Mouse (Mus musculus): ENCODE data around the gene Ppp1cb.
A peak's percentile ranks its signal among the peaks of the same experiment; 100 is the strongest.
"Not testable (repeated sequence)": the region's sequence is repeated elsewhere in the genome, so short reads cannot be mapped to it uniquely, and the experiment has no call there.

Gene Ppp1cb

DNA sequence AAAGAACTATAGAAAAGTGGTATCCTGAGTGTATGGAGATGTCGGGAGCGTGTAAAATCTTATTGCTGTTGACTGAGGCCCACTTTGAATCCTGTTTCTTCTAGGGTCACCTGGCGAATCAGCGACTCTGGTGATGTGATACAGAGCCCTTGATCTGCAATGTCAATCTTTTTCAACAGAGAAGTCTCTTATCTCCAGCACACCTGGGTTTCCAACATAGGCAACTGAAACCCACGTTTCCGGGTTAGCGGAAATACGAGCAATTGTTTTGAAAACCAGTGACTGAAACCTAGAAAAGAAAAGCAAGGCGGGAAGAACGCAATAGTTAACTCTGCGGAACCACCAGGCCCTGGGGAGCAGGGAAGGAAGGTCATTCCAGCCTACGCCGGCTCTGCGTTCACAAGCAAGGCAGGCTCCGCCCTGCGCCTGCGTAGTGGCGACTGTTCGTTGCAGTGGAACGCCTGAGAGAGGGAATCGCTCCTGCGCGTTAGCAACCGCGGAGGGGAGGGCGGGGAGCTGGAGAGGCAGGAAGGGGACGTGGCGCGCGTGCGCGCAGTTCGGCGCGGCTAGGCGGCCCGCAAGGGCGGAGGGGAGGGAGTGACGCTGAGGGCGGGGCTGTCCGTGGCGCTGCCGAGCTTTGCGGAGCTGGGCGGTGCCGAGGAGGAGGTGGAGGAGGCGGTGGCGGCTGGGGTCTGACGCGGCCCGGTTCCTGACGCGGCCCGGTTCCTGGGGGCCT is at the start of gene Ppp1cb:
TSS of gene Ppp1cb (plus strand) at position 436 of the 736 bp plus-strand sequence.
- DNase-seq (ENCODE audit: extremely low spot score, low spot score): peak; percentile 98

DNA sequence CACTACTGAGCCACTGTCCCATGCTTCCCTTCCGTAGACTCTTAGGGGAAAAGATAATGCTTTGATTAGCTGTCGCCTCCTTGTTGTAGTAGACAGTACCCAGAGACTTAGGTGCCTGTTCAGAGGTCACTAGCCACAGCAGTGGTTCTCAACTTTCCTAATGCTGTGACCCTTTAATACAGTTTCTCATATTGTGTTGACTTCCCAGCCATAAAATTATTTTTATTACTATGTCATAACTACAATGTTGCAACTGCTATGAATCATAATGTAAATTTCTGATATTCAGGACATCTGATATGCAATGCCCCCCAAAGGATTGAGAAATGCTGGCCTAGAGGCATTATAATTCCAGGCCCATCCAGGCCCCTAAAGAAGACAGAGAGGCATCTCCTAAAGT is 48.9 kb upstream of the Ppp1cb start:
- no peak for DNase-seq (ENCODE audit: extremely low spot score, low spot score)

DNA sequence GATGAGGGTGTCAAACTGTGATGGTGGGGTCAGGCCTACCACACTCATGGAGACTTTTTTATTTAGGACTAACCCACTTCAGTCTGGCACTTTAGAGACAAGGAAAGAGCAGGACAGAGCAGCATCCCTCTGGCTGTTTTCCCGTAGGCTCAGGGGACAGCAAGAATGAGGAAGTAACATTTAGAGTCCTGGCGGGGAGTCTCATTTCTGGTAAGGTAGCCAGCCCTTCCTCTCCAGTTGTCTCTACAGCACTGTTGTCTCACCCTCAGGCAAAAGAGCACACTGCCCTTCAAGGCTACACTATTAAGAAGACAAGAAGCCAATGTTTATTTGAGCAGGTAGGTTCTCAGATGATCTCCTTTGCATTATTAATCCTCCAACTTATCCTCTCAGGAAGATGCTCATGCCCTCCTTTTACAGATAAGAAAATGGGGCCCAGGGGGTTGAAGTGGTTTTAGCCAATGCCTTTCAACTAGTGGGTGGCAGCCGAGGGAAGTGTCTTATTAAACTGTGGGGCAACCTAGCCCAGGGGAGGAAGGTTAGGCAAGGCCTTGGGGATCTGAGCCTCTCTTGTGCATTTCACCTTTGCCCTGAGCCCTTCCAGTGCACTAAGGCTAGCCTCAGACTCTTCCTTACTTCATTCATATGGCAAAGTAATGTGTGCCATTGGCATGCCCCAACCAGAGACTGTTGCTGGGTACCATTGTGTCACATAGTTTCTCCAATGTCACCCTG is 47.5 kb upstream of the Ppp1cb start:
- DNase-seq (ENCODE audit: extremely low spot score, low spot score): no peak

DNA sequence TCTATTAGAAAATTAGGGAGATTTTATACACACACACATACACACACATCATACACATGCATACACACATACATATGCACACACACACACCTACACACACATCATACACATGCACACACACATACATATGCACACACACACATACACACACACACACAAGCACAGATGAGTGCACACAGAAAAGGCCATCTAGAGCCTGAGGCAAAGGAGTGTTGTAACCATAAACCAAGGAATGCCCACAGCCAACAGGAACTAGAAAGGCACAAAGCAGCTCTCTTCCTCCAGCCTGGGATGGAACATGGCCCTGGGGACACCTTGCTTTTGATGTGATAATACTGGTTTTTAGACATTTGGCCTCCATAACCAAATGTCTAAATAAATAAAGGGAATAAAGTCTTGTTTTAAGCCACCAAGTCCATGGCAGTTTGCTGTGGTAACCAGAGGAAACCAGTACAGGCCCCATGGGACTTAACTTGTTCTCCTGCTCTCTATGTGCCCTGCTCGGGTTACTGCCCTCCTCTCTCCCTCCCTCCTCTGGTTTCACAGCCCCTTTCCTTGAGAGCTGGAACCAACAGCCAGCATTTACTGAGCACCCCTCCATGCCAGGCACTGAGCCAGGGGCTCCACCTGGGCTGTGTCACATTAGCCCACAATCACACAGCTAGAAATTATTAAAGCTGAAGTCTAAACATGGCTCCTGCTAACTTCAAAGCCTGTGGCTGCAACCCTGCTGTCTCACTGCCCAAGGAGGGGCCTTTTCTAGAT is 46.3 kb upstream of the Ppp1cb start:
- peak; percentile 23 for DNase-seq (ENCODE audit: extremely low spot score, low spot score)

DNA sequence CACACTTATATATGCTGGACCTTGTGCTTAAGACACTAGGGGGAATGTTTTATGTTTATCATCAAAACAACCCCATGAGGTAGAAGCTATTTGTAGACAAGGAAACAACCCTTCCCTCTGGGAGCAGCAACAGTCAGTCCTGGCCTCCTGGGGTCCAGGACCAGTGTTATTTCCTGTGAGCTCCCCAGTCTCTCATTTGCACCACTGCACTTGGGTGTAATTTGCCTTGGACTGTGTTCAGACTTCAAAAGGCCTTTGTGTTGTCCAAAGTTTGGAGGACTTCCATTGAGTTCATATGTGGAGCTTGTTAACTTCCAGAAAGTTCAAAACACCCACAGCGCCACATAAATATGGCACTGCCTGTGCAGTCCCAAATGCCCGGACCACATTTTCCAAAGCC is 45.6 kb upstream of the Ppp1cb start:
- DNase-seq (ENCODE audit: extremely low spot score, low spot score): no peak

DNA sequence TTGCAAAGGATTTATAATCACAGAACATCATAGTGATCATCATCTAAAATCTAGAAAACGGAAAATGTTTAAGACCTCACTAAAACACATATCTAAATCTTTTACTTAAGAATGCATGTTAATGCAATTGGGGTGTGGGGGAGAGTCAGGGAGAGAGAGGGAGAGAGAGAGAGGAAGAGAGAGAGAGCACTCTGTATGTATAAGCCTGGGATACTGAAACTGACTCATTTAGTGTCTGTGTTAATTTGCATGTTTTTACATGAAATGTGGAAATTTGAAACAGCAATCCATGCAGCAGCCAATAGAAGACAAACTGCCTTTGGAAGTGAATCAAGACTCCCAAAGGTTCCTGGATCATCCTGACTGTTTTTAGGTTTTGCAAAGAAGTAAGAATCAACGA is 45.1 kb upstream of the Ppp1cb start:
- DNase-seq (ENCODE audit: extremely low spot score, low spot score): no peak

DNA sequence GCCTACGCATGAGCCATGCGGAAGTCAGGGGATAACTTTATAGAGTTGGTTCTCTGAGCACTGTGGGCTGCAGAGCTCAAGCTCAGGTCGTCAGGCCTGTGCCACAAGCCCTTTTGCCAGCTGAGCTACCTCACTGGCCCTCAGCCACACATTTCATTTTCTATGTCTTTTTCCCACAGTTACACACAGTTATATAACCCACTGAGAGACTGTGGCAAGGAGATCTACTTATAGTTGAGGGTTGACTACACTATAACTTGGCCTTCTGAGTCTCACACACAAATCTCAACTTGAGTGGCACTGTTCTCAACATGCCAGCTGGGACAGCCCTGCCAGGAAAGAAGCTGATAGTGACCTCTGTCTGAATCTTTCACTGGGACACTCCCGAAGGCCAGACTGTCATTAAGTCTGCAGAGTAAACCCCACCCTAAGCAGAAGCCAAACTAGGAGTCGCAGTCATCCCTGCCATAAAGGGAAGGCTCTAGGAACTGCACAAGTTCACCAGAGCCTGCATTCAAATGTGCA is 44.1 kb upstream of the Ppp1cb start:
- no peak for DNase-seq (ENCODE audit: extremely low spot score, low spot score)

DNA sequence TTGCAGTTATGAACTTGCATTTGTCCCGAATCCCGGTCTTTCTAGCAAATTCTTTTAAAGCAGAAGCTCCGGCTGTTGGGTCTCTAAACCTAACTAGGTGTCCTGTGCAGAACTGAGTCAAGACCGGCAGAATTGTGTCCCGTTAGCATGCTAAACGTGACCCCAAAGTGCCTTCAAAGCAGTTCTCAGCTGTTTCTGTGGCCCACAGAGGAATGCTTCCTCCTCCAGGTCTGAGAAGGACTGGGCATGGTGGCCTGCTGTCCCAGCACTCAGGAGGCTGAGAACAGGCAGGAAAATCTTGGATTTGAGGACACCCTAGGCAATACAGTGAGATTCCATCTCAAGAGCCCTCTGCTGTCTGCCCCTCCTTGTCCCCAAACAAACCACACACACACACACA is 43.1 kb upstream of the Ppp1cb start:
- DNase-seq (ENCODE audit: extremely low spot score, low spot score): no peak

DNA sequence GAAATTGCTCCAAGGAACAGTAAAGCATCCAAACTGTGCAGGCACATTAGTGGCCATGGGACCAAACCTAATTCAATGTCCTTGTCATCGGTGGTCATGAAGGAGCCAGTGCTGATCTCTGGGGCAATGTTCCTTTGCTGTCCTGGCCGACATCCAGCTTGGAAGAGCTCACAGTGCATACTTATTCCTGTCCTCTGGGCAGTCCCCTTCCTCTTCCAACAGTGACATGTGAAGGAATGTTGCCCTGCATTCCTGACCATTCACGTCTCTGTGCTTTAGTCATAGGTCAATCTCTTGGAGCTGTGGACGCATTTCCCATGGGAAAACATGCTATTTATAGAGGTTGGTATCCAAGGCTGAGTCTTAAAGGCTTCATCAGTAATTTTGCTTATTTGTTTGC is 41.8 kb upstream of the Ppp1cb start:
- DNase-seq (ENCODE audit: extremely low spot score, low spot score): no peak

DNA sequence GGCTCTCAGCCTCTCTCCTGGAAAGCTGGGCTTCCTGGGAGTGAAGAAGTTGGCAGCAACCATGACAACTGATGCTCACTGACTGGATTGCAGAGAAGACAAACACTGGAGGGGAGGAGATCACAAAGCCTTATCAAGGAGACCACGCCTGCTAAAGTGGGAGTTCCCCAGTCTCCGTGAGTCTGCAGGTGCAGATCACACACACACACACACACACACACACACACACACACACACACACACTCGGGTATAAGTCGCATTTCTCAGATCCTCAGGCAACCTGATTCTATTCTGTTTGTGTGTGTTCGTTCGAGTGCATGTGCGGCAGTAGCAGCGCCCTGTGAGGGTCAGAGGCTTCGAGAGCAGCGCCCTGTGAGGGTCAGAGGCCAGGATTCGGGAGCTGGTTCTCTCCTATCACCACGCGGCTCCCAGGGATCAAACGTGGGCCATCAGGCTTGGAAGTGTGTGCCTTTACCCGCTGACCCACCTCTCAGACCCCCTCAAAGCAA is 36.5 kb upstream of the Ppp1cb start:
- peak; percentile 22 for DNase-seq (ENCODE audit: extremely low spot score, low spot score)

DNA sequence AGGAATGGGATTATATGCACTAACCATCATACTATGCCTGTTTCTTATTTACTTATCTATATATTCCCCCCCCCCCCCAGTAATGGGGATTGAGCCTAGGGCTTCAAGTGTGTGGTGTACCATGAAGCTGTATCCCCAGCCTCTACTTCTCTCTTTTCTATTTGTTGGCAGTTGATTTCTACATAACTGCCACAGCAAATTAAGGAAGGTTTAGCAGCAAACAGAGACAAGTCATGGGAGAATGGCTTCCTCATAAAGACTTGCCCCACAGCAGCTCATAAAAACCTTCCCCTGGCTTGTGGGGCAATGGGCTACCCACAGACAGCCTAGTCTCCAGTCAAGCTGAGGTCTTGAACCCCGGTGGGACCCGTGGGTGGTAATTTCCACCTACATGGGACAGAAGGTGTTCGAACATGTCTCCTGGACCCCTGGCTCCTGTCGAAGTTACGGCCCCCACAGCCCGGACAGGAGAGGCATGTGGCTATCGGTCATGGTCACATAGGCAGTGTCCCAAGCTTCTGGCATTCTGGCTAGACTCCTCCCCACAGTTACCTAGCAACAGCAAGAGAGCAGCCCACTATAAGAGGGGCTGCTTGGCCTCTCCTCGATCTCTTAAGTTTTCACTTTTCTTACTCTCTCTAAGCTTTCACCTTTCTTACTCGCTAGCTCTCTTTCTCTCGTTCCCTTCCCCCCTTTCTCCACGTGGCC is 35.1 kb upstream of the Ppp1cb start:
- DNase-seq (ENCODE audit: extremely low spot score, low spot score): peak; percentile 17

DNA sequence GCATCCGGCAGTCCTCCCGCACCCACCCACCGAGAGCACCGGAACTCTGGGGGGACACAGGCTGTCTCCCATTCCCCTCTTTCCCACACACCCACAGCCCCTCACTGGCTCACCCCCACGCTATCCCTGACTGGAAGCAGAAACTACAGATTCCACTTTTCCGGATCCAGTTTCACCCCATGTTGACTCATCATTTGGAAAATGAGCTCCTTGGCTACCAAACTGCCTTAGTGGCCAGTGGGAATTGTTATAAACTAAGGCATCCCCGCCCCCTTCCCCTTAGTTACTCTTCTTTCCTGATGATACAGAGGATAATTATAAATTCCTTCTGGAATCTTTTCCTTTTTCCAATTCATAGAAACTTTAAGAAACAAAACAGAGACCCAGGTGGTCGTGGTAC is 34.2 kb upstream of the Ppp1cb start:
- no peak for DNase-seq (ENCODE audit: extremely low spot score, low spot score)

DNA sequence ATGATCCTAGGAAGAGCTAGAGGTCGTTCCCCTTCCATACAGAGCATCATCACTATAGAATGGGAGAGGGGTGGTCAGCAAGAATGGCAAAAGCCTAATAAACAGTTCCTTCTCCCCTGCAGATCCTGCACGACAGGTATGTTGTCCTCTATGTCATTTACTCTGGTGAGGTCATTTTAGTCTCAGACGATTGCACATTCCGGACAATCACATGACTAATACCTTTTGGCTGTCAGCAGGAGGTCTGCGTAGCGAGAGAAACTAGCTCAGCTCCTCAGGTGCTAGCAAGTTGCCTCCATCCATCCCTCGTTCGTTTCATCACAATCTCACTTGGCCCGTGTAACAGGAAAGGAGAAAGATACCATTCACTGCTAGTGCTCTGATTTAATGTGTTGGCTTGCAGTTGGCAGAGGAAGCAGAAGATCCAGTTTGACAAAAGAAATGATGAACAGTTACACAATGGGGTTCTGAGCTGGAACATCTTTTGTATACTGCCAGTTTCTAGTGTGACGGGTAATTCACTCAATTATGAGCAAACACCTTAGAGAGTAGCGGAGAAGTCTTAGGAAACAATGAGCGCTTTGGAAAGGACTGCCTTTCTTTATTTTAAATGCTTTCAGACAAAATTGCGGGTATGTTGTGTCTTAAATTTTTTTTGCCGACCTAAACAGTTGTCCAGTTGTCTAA is 33.0 kb upstream of the Ppp1cb start:
- no peak for DNase-seq (ENCODE audit: extremely low spot score, low spot score)

DNA sequence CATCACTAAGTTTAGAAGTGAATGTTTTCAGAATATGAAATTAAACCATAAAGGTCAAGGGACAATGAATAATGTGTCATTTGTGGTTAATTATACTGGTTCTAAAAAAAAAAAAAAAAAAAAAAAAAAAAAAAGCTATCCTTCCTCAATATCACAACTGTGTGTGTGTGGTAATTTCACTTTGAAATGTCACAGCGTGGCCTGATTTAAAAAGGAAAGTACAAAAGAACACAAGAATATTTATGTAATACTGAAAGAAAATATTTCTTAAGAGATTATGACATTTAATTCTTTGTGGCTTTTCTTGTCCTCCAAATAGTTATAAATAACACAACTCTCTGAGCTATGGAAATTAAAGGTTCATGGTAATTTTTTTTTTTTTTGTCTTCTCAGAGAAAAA is 28.2 kb upstream of the Ppp1cb start:
- no peak for DNase-seq (ENCODE audit: extremely low spot score, low spot score)

DNA sequence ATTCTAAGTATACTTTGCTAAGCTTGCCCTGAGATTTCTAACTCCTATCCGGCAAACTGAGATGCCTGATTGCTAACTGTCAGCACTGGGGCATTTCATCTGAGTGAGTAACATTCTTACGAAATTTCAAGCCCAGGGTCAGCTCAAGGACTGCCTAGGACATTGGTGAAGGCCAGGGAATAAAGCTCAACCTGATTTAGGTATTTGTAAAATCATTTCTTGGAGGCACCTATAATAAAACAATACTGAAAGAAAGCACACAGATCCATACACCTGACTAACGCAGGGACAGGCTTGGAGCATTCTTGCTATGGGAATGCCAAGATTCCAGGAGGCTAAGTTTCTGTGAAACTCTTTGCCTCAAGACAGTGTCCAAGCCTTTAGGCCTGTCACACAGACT is 24.3 kb upstream of the Ppp1cb start:
- not testable (repeated sequence) for DNase-seq (ENCODE audit: extremely low spot score, low spot score)

DNA sequence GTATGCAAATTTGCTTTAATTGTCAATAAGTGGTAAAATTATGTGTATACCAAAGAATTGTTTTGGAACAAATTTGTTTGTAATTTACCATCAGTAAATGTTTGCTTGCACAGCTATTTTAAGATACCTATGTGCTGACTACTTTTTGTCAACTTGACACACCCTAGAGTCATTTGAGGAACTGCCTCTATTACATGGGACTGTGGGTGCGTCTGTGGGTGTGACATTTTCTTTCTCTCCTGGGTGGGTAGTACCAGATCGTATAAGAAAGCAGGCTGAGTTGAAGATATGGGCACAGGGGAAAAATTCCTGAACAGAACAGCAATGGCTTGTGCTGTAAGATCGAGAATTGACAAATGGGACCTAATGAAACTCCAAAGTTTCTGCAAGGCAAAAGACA is 23.0 kb upstream of the Ppp1cb start:
- DNase-seq (ENCODE audit: extremely low spot score, low spot score): no peak

DNA sequence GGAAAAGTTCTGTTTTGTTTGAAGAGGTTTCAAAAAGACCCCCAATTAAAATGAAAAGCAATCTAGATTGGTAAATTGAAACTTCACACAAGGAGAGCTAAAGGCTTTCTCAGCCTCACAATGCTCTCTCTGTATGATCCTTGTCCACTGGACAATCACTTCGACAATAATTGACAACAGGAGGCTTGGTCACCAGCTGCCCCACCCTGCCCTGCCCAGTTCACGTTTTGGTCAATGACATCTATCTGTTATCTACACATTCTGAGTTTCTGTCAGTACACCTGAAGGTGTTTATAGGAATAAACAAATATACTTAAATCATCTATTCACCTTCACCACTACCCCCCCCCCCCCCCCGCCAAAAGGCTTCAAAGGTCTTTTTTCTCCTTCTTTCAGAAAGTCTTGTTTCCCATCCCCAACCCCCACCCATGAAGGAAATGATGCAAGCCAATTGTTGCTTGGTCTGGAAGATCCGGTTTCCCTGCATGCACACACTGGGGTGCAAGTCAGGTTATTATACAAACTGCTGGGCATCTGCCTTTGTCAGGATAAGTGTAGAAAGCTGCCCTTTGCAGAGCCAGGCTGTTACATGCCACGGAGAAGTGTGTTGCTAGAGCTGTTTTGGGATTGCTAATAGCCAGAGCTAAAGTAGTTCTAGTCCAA is 20.6 kb upstream of the Ppp1cb start:
- DNase-seq (ENCODE audit: extremely low spot score, low spot score): no peak

DNA sequence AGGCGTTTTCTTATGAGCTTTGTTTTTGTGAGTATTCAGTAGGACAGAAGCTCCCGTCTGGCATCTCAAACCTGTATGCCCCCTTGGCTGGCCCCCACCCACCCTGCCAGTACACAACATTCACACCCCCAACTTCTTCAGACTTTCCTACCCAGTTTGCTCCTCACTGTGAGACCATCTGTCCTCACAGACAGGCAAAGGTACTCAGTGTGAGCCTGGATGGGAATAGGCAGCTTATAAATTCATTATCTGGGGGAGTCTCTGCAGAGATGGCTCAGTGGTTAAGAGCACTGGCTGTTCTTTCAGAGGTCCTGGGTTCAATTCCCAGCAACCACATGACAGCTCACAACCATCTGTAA is 20.1 kb upstream of the Ppp1cb start:
- no peak for DNase-seq (ENCODE audit: extremely low spot score, low spot score)

DNA sequence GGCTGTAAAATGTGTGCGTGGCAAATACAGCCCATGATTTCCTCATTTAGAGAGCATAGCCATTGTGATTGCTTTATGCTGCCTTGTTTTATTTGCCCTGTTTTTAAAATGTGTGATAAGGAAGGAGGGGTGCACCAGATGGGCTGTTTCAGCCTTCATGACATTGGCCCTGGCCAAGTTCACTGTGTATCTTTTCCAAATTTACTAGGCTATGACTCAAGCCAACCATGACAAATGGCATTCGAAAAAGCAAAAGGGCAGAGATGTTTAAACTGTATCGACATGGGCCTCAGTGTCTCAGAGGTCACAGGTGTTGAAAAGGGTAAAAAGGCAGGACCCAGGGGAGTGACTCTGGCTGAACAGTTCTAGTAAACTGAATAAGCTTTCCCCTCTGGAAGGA is 17.3 kb upstream of the Ppp1cb start:
- no peak for DNase-seq (ENCODE audit: extremely low spot score, low spot score)

DNA sequence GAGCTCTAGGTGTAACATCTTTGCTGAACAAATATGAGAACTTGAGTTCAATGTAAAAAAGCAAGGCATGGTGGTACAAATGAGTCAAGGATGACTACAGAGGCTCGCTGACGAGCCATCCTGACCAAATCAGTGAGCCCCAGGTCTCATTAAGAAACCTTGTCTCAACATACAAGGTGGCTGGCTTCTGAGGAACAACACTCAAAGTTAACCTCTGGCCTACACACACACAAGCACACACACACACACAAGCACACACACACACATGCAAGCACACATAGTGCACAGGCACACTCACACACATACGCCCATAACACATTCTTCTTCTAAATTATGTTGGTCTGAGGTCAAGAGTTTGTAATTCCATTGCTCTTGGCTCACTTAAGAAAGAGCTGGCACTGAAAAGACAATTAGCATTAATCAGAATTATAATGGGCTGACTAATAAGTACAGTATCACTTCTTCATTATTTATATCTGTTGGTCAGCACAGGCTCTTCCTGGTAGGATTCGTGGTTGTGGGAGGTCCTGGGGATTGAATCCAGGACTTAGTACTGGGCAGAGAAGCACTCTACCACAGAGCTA is 16.6 kb upstream of the Ppp1cb start:
- DNase-seq (ENCODE audit: extremely low spot score, low spot score): no peak
